Mouse (Mus musculus): ENCODE results near the gene Nsf.

Nsf gene

GRCm38 (mm10) chr11:103772505-103773386 lies 181.1 kb downstream of the Nsf start:
- no peak for DNase-seq (ENCODE audit: low read depth)

Measured in 416B (cell line).